Mouse (Mus musculus) bone marrow macrophage, adult 2 months (primary cell): Measurements from ENCODE around the gene Pdxp. TPM values are rescaled to one million over a fixed set of nuclear protein-coding genes. Genes with fewer than 3 reads are reported as not detected.
A peak's percentile ranks its signal among the peaks of the same experiment; 100 is the strongest.

Experiments
- H3K27ac ChIP-seq: 2 replicates; pipeline ENCODE4 v1.5.1; 2012; ENCODE audit warnings: low read depth, low read length; ENCODE audit not compliant: insufficient read depth
- H3K4me1 ChIP-seq: 2 replicates; pipeline ENCODE4 v1.6.1; 2012; ENCODE audit warnings: low read length; ENCODE audit not compliant: control insufficient read depth, insufficient read depth
- H3K4me3 ChIP-seq: 2 replicates; pipeline ENCODE4 v1.5.1; 2012; ENCODE audit warnings: mild to moderate bottlenecking, low read length, moderate library complexity; ENCODE audit not compliant: insufficient read depth
- CTCF ChIP-seq: IDR thresholded peaks from 2 replicates; pipeline ENCODE4 v1.5.1; 2012; ENCODE audit warnings: low read depth, mild to moderate bottlenecking, low read length, moderate library complexity
- POLR2A ChIP-seq: IDR thresholded peaks from 2 replicates; pipeline ENCODE4 v1.6.1; 2012; ENCODE audit warnings: mild to moderate bottlenecking, low read depth, low read length, borderline replicate concordance
- polyA plus RNA-seq: library from polyadenylated mRNA; stranded (reverse); fragments of >200 nt; gene quantifications from 2 replicates; pipeline ENCODE4 v1.2.4, GENCODE M21; 2012; ENCODE audit not compliant: missing spikeins, insufficient read depth, insufficient read length

The Pdxp gene
- polyA plus RNA-seq, 1 experiment, result 2.3 TPM

DNA sequence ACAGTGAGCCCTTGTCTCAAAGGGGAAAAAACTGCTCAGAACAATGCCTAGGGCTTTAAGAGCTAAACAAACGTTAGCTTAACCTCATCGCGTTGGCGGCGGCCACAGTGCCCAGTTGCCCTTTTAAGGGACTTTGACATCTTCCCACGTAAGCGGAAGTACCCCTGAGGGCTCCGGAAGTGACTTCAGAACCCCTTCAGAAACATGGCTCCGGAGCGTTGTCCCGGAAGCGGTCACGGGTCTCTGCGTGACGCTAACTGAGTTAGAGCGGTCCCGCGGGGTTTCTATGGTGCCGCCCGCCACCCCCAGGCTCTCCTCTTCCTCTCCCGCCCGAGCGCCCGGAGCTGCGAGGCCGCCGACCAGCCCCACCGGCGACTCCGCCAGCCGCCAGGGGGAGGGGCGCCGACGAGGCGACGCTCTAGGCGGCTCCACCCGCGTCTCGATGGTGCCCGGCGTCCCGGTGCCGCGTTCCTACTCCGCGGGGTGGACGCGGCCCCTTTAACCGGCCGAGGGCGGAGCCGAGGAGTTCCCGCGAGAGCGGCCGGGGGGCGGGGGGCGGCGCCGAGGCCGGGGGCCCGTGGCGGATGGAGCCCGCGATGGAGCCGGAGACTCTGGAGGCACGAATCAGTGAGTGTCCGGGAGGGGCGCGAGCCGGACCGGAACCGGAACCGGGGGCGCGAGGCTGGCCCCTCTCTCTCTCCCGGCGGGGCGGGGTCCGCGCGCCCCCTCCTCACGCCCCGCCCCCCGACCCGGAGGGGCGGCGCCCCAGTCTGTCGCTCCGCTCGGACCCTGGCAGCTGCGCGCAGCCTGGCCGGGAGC, 36.5 kb upstream of the Pdxp start, which contains the start of gene Gga1:
Gene Gga1, plus strand, starts transcription at position 200 of the 819 bp plus-strand sequence.
- H3K27ac ChIP-seq, result peak within 1 kb of the TSS; percentile 90
- H3K4me1 ChIP-seq, result peaks cover 22% of the 10 kb centered on the region
- no peak for TF ChIP-seq POLR2A
- peak within 1 kb of the TSS; percentile 65 for H3K4me3 ChIP-seq

DNA sequence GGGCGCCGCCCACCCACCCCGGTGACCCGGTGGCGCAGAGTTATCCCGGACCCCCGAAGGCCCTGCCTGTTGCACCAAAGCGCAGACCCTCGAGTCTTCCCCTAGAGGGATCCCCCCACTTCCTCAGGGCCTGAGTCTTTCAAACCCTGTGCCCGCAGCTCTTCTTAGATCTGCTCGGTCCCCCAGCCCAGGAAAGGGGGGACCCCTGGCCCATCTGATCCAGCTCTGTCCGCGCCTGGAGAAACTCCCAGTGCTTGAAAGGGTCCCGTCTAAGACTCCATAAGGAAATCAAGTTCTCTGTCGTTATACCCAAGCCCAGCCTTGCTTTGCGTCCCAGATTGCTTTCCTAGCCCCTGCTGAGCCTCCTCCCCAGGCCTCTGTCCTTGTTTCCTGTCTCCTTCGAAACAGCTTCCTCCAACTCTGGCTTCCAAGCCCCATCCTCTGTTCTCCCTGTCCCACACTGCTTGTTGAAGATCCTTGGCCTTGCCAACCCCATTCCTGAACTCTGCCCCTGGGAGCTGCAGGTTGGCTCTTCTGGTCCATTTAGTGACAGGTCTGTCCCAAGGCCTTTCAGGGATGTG, 35.8 kb upstream of the Pdxp start:
- Histone ChIP-seq H3K4me1 (peaks cover 22% of the 10 kb centered on the region), H3K4me3 (peak overlapping the region; percentile 65), H3K27ac (peak overlapping the region; percentile 90)
- TF ChIP-seq POLR2A (no peak), CTCF (0 out of 2 replicates have a peak, but pooled peaks have one; percentile 9)

DNA sequence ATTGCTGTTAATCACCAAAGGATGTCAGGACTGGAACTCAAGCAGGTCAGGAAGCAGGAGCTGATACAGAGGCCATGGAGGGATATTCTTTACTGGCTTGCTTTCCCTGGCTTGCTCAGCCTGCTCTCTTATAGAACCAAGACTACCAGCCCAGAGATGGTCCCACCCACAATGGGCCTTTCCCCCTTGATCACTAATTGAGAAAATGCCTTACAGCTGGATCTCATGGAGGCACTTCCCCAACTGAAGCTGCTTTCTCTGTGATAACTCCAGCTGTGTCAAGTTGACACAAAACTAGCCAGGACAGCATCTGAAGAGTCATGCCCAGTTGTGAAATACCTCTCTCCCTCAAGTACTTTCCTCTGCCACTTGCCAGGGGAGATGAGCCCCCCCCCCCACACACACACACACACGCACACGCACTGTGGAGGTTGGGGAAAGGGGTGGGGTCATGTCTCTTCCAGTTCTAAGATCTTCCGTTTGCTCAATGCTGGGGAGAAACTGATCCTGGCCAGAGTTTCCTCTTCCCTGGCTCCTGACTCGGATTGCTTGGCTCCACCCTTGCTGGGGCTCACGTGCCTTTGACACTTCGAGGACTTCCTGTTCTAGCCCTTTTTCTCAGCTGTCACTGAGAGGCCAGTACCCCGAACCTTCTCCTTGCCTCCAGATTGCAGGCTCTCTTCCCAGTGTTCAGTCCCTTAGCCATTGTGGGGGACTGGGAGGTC, 34.8 kb upstream of the Pdxp start:
- peak overlapping the region; percentile 91 for H3K27ac ChIP-seq
- H3K4me1 ChIP-seq, result peaks cover 22% of the 10 kb centered on the region
- H3K4me3 ChIP-seq, result peak overlapping the region; percentile 41

DNA sequence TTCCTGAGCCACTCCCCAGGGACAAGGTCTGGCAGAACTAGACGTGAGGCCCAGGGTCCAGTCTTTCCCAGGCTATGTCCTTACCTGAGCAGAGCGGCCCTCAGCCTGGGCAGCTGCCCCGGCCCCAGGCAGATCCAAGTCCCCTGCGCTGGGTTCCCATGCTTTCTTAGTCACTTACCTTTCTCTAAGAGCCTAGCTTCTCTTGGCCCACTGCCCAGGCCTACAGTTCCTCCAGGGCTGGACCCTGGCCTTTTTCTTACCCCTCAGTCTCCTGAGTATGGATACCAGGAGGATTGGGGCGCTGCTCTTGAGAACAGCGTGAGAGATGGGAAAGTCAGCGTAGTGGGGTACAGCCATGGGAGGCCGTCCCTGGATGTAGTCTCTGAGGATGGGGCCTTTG, 33.3 kb upstream of the Pdxp start:
- peaks cover 22% of the 10 kb centered on the region for H3K4me1 ChIP-seq
- H3K27ac ChIP-seq, result no peak overlapping the region
- no peak for TF ChIP-seq CTCF
- no peak for TF ChIP-seq POLR2A

DNA sequence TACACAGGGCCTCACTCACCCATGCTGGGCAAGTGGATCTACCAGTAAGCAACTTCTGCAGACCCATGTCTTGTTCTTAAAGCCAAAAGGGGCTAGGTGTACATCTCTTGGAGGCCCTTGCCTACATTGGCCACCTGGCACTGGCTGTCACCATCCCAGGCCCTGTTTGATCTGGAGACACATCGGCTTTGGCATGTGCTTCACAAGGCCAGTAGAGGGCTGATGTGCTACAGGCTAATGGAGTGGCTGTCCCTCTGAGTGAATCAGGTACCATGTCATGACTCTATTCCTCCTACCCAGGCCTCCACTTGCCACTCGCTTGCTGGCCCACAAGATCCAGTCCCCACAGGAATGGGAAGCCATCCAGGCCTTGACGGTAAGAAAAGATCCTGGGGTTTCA, 31.9 kb upstream of the Pdxp start:
- TF ChIP-seq CTCF, result no peak
- TF ChIP-seq POLR2A, result no peak
- no peak overlapping the region for H3K27ac ChIP-seq
- H3K4me1 ChIP-seq, result peaks cover 16% of the 10 kb centered on the region
- no peak overlapping the region for H3K4me3 ChIP-seq

More for the DNA sequence above, 33.3 kb upstream of the Pdxp start:
- H3K4me3 ChIP-seq, result no peak overlapping the region

DNA sequence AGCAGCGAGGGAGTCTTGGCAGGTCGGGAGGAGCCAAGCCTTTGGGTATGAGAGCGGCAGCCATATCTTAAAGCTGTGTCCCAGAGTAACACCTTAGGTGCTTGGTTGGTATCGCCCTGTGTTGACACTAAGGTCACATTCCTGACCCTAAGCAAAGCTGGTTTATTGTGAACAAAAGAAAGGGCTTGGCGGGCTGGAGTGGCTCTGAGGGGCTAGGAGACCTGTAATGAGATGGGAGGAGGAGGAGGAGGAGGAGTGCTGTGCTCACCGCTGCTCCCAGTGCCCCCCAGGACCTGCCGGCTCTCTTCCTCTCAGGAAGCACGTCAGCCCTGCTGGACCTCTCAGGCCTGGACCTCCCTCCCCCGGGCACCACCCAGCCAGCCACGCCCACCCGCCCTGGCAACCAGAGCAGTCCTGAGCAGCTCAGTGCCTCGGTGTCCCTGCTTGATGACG, 24.3 kb upstream of the Pdxp start:
- peaks cover 10% of the 10 kb centered on the region for H3K4me1 ChIP-seq
- TF ChIP-seq CTCF (no peak), POLR2A (no peak)
- H3K4me3 ChIP-seq, result no peak overlapping the region

DNA sequence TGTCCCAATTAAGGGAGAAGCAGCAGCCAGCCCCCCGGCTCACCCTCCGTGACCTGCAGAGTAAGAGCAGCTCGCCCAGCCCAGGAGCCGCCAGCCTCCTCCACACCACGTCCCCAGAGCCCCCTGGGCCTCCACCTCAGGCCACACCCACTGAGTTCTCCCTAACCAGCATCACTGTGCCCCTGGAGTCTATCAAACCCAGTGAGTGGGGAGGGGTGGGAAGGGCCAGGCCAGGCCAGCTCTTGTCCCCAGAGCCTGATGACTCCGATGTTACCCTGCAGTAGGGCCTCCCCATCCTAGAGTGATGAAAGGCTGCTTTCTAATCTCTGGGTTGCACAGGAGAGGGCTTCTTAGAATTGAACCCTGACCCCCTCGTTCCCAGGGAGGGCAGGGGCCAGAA, 21.3 kb upstream of the Pdxp start:
- TF ChIP-seq CTCF, result no peak
- TF ChIP-seq POLR2A, result no peak
- Histone ChIP-seq H3K27ac (no peak overlapping the region), H3K4me3 (no peak overlapping the region), H3K4me1 (peaks cover 32% of the 10 kb centered on the region)

More for the DNA sequence above, 24.3 kb upstream of the Pdxp start:
- no peak overlapping the region for H3K27ac ChIP-seq

DNA sequence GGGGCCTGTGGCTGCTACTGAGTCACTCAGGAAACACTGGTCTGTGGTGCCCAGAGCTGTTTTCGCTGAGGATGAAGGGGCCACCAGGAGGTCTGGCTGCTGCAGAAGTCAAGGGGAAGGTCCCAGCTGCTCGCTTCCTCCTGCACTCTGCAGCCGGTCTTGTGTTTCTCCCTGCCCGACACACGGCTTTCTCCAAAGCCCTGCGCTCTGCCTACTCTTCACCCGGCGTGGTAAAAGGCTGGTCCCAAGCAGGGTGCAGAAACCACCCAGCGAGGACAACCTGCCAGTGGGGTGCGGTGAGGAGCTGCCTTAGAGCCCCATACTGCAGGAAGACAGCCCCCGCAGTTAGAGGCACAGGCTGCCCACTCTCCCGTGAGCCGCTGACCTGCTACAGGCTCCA, 19.0 kb upstream of the Pdxp start:
- Histone ChIP-seq H3K4me1 (peaks cover 42% of the 10 kb centered on the region), H3K4me3 (no peak overlapping the region), H3K27ac (peak overlapping the region; percentile 54)
- TF ChIP-seq CTCF (no peak), POLR2A (no peak)

DNA sequence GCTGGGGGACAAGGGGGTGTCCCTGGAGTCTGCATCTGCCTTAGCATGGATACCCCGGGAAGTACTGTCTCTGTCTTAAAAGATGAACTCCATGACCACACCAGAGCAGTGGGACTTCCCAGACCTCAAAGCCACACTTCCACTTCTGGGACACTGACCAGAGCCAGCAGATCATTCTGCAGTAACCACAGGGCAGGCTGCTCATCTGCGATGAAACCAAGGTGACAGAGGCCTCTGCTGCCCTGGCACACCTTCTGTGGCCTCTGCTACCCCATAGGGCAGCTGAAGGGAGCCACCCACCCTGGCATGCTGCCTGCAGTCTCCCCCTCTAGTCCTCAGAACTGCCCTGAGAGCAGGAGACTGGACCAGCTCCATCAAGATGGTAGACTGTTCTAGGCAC, 18.0 kb upstream of the Pdxp start:
- TF ChIP-seq POLR2A (no peak), CTCF (no peak)
- H3K4me1 ChIP-seq, result peaks cover 42% of the 10 kb centered on the region
- H3K27ac ChIP-seq, result no peak overlapping the region
- H3K4me3 ChIP-seq, result no peak overlapping the region

DNA sequence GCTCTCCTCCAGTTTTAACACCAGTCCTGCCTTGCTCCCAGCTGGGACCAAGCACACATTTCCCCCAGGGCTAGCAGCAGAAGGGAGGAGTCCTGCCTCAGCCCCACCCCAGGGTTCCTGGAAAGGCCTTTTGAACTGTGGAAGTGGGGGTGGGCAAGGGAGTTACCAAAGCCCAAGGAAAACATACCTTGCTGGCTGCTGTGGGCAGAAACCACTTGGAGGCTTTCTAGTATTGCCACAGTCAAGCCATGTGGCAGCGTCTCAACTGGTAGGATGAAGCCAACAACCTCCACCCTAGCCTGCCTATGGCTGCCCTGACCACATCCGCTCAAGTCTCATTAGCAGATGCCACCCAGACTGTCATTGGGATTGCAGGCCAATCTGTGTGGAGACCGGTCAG, 17.6 kb upstream of the Pdxp start:
- no peak overlapping the region for H3K27ac ChIP-seq
- H3K4me3 ChIP-seq, result no peak overlapping the region
- no peak for TF ChIP-seq POLR2A
- TF ChIP-seq CTCF, result no peak
- H3K4me1 ChIP-seq, result peaks cover 44% of the 10 kb centered on the region
